Mouse (Mus musculus): Measurements from ENCODE around the gene Shbg.

Gene Shbg

DNA sequence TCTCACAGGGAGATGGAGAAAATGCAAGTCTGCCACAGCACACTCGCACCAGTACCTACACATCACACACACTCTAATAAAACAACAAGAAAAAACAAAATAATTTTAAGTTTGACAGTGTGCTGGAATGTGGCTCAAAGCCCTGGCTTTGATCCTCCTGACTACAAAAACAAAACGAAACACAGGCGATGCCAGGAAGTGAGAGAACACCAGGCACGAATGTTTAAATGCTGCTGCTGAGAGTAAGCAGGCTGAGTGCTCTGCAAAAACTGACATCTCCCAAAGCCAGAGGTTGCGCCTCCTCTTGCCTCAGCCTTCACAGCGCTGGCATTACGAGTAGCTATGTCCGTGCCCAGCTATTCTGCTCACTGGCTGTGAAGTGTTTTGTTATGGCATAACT is 52.6 kb downstream of the Shbg start:
- DNase-seq (ENCODE audit: low read depth, low spot score), result no peak
